Mouse (Mus musculus) CH12.LX (cell line): ENCODE data around the gene Dnah8. TPM values are rescaled to one million over a fixed set of nuclear protein-coding genes. Genes with fewer than 3 reads are reported as not detected.

Source experiments
- DNase-seq: peaks from one replicate; pipeline ENCODE4 v3.0.0-alpha.2; 2013; ENCODE audit errors: extremely low read depth
- H3K27ac ChIP-seq: 2 replicates; pipeline ENCODE4 v1.5.1; 2012; ENCODE audit warnings: low read depth, mild to moderate bottlenecking, control low read depth, moderate library complexity; ENCODE audit not compliant: insufficient read depth
- H3K27me3 ChIP-seq: replicated peaks from 2 replicates; pipeline ENCODE3; 2012; ENCODE audit warnings: inconsistent platforms
- H3K36me3 ChIP-seq, 2 experiments: replicated peaks in 1 of 2; 2 replicates each; pipeline versions ENCODE3 to v1.6.1; 2012; ENCODE audit warnings: inconsistent platforms in 1 of 2, low read length in 1 of 2, mild to moderate bottlenecking in 1 of 2, mixed read lengths in 1 of 2, moderate library complexity in 1 of 2; ENCODE audit not compliant: control insufficient read depth in 1 of 2, insufficient read depth in 1 of 2
- H3K4me1 ChIP-seq, 2 experiments: 2 replicates each; pipeline ENCODE4 v1.6.1; 2012; ENCODE audit warnings: inconsistent platforms in 1 of 2, moderate library complexity in 1 of 2; ENCODE audit not compliant: insufficient read depth in 2 of 2, control insufficient read depth in 1 of 2
- H3K4me2 ChIP-seq: 2 replicates; pipeline ENCODE4 v1.6.1; 2012; ENCODE audit warnings: low read depth, mild to moderate bottlenecking, control low read depth; ENCODE audit not compliant: poor library complexity, insufficient read depth, severe bottlenecking
- H3K4me3 ChIP-seq, 3 experiments: fragments of 150-350 bp in 1 of 3; sonication (generic) in 1 of 3; replicated peaks in 1 of 3; 2 replicates each; pipeline versions ENCODE3 to v1.5.1; 2011 to 2012; ENCODE audit warnings: low read depth in 2 of 3, low read length in 2 of 3, mild to moderate bottlenecking in 2 of 3, moderate library complexity in 2 of 3, control low read depth in 1 of 3, improper control_type of control experiment in 1 of 3, inconsistent platforms in 1 of 3, mixed read lengths in 1 of 3; ENCODE audit not compliant: poor library complexity in 1 of 3
- H3K79me2 ChIP-seq: replicated peaks from 2 replicates; pipeline ENCODE4 v1.6.1; 2012; ENCODE audit warnings: mild to moderate bottlenecking, moderate library complexity; ENCODE audit not compliant: control insufficient read depth, poor library complexity, insufficient read depth, severe bottlenecking; ENCODE audit errors: extremely low read depth
- H3K9ac ChIP-seq: 2 replicates; pipeline ENCODE4 v1.6.1; 2012; ENCODE audit warnings: low read depth, mild to moderate bottlenecking, control low read depth, moderate library complexity; ENCODE audit not compliant: insufficient read depth
- H3K9me3 ChIP-seq: replicated peaks from 2 replicates; pipeline ENCODE3; 2012; ENCODE audit warnings: low read length, inconsistent platforms, mixed read lengths
- CTCF ChIP-seq, 2 experiments: IDR thresholded peaks in 1 of 2; conservative IDR thresholded peaks in 1 of 2; 2 replicates each; pipeline ENCODE4 v1.5.1; 2011 to 2012; ENCODE audit warnings: low read depth in 2 of 2, low read length in 2 of 2, improper control_type of control experiment in 1 of 2, inconsistent platforms in 1 of 2, mild to moderate bottlenecking in 1 of 2, moderate library complexity in 1 of 2
- ELF1 ChIP-seq: IDR thresholded peaks from 2 replicates; pipeline ENCODE4 v1.6.1; 2014; ENCODE audit warnings: low read depth, mild to moderate bottlenecking, inconsistent platforms, low read length, improper control_type of control experiment
- EP300 ChIP-seq: IDR thresholded peaks from 2 replicates; pipeline ENCODE4 v1.6.1; 2011; ENCODE audit warnings: low read length, improper control_type of control experiment
- POLR2AphosphoS2 ChIP-seq: IDR thresholded peaks from 2 replicates; pipeline ENCODE4 v1.6.1; 2011; ENCODE audit warnings: low read depth, low read length, improper control_type of control experiment
- RAD21 ChIP-seq: IDR thresholded peaks from 2 replicates; pipeline ENCODE4 v1.6.1; 2011; ENCODE audit warnings: low read depth, mild to moderate bottlenecking, low read length, improper control_type of control experiment, moderate library complexity
- SIN3A ChIP-seq: IDR thresholded peaks from 2 replicates; pipeline ENCODE4 v1.6.1; 2012; ENCODE audit warnings: low read length, improper control_type of control experiment, inconsistent platforms
- SMC3 ChIP-seq: IDR thresholded peaks from 2 replicates; pipeline ENCODE4 v1.6.1; 2011; ENCODE audit warnings: low read depth, low read length, improper control_type of control experiment
- TCF12 ChIP-seq: IDR thresholded peaks from 2 replicates; pipeline ENCODE4 v1.6.1; 2014; ENCODE audit warnings: low read depth, mild to moderate bottlenecking, inconsistent platforms, low read length, improper control_type of control experiment
- USF2 ChIP-seq: conservative IDR thresholded peaks from 2 replicates; pipeline ENCODE4 v1.6.1; 2011; ENCODE audit warnings: low read depth, low read length, improper control_type of control experiment
- dilution Hi-C: fragments of 300-500 bp; cut with MboI; formaldehyde crosslinking; loops from 2 replicates; pipeline ENCODE4 v1.14.3; 2020; ENCODE audit warnings: low sequenced_read_pairs; ENCODE audit not compliant: extremely low pct_unique_long_range_greater_than_20kb, extremely low pct_ligation_motif_present
- in situ Hi-C: fragments of 300-500 bp; cut with MboI; formaldehyde crosslinking; loops from 3 replicates; pipeline ENCODE4 v1.14.3; 2019; ENCODE audit warnings: low sequenced_read_pairs, low pct_ligation_motif_present, low pct_unique_long_range_greater_than_20kb, mixed read lengths
- polyA plus RNA-seq: library from polyadenylated mRNA; unstranded; fragments of >175 nt; gene quantifications from 2 replicates; pipeline ENCODE4 v1.2.1, GENCODE M21; 2012; ENCODE audit warnings: low read depth; ENCODE audit not compliant: insufficient read length
- total RNA-seq, 2 experiments: library from RNA; depleted of rRNA; stranded (reverse); fragments of 300-350 nt in 1 of 2; fragments of >200 nt in 1 of 2; gene quantifications; 2 replicates each; pipeline ENCODE4 v1.2.3; 2012 to 2014

Dnah8 gene
- total and polyA plus RNA-seq, 3 experiments: 0.09 to 0.99 TPM; not detected in 1

DNA sequence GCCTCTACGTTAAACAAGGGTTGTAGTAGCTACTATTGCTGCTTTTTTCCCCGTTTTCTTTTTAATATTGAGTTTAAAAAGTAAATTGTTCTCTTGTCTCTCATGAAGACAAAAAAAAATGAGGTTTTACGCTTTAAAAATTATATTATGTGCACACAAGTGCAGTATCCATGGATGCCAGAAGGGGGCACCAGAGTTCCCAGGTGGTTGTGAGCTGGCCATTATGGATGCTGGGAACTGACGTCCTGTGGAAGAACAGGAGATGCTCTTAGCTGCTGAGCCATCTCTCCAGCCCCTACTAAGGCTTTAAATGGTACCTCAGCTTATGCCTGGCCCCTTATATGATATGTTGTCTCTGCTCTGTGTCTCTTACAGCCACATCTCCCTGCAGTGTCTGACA lies 103.6 kb downstream of the Dnah8 start:
- H3K9me3 ChIP-seq: no peaks in the 10 kb centered on the region
- no peaks in the 10 kb centered on the region for H3K27me3 ChIP-seq
- no peak overlapping the region for H3K9ac ChIP-seq
- H3K4me1 ChIP-seq: peaks cover 0 to 6% of the 10 kb centered on the region in 2 experiments; a peak in 2 of 4 replicates
- H3K27ac ChIP-seq: no peak overlapping the region
- dilution Hi-C loops: no loop called here
- no peak overlapping the region for H3K4me3 ChIP-seq
- no peak overlapping the region for H3K4me2 ChIP-seq
- peak; percentile 20 for DNase-seq
- H3K79me2 ChIP-seq: no peaks in the 10 kb centered on the region
- in situ Hi-C loops: no loop called here
- no peak for TF ChIP-seq EP300
- TF ChIP-seq SMC3: peak; percentile 26; the same call in 1 of the 2 replicates
- TF ChIP-seq CTCF (conservative IDR thresholded peaks at IDR 0.05 in 1 of 2, IDR thresholded peaks at IDR 0.05 in 1 of 2; ENCODE audit: low read depth in 2 of 2, low read length in 2 of 2): peak; percentile 58 to 89
- TF ChIP-seq SIN3A: no peak
- TF ChIP-seq POLR2AphosphoS2: no peak
- TF ChIP-seq RAD21: peak; percentile 12
- no peak for TF ChIP-seq TCF12
- H3K36me3 ChIP-seq: no peaks in the 10 kb centered on the region

DNA sequence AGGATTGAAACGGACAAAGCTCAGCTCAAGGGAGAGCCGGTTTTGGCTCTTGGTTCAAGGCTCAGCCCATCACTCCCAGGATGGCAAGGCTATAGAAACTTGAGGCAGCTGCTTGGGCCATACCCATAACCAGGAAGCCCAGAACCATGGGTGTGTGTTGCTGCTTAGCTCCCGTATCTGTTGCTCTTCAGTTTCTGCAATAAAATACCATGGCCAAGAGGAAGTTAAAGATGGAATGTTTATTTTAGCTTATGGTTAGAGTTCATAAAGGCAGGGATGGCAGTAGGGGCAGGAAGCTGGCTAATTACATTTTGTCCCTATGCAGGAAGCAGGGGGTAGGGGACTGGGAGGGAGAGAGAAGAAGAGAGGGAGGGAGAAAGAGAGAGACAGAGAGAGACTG lies 108.6 kb downstream of the Dnah8 start:
- Histone ChIP-seq H3K9me3 (peaks cover 12% of the 10 kb centered on the region), H3K9ac (no peak overlapping the region), H3K27me3 (no peaks in the 10 kb centered on the region), H3K79me2 (no peaks in the 10 kb centered on the region), H3K4me3 (no peak overlapping the region), H3K4me2 (no peak overlapping the region), H3K4me1 (peaks cover 0 to 6% of the 10 kb centered on the region in 2 experiments; a peak in 2 of 4 replicates), H3K27ac (no peak overlapping the region), H3K36me3 (no peaks in the 10 kb centered on the region)
- dilution Hi-C loops (no loop called here), in situ Hi-C loops (no loop called here)
- DNase-seq: no peak
- no peak for TF ChIP-seq USF2

DNA sequence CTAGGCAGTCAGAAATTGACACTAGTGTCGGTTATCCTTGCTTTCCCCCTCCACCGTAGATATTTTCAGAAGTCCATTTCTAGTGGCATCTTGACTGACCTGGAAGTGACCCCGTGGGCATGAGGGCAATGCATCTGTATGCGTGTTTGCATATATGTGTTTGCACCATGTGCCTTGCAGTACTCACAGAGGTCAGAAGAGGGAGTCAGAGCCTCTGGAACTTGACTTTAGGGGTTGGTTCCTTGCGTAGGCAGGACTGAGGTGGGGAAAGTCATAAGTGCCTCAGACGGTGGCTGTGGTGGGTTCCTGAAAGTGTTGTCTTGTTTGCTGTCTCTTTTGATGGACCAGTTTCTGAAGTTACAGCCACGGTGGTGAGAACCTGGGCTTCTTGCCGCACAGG lies 110.6 kb downstream of the Dnah8 start:
- DNase-seq: no peak
- Histone ChIP-seq H3K4me2 (no peak overlapping the region), H3K9me3 (peaks cover 14% of the 10 kb centered on the region), H3K27me3 (no peaks in the 10 kb centered on the region), H3K79me2 (no peaks in the 10 kb centered on the region), H3K4me3 (no peak overlapping the region), H3K4me1 (peaks cover 0 to 6% of the 10 kb centered on the region in 2 experiments; a peak in 2 of 4 replicates), H3K9ac (no peak overlapping the region), H3K27ac (no peak overlapping the region), H3K36me3 (no peaks in the 10 kb centered on the region)
- TF ChIP-seq ELF1: no peak
- in situ Hi-C loops (no loop called here), dilution Hi-C loops (no loop called here)
